Mouse (Mus musculus) liver, postnatal 0 days (tissue): Measurements from ENCODE around the gene Ltb.

Experiments
- CTCF ChIP-seq: sonication (generic); IDR thresholded peaks from 2 replicates; pipeline ENCODE4 v1.5.1; 2016; ENCODE audit warnings: antibody characterized with exemption, low read depth
- EP300 ChIP-seq: IDR thresholded peaks from 2 replicates; pipeline ENCODE4 v1.6.1; 2016; ENCODE audit warnings: antibody characterized with exemption, low read depth, mild to moderate bottlenecking

DNA sequence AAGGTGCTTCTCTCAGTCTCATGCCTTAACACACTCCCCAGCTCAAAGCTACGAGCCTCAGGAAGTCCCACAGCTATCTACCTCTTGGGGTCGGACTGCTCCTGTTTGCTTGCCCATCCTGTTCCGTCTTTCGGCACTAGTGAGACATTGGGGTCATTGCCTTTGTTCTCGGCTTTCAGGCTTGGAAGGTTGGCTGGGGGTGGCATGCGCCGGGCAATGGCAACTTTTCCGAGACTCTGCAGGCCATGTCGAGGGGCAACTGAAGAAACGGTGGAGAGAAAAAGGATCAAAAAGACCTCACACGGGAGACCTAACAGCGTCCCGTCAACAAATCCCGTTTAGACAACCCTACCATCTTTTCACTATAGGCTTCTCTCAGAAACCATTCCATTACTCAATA lies 32.1 kb upstream of the Ltb start:
- TF ChIP-seq CTCF, result no peak
- no peak for TF ChIP-seq EP300
